Mouse (Mus musculus): ENCODE results near the gene Tmem88. TPM values are rescaled to one million over a fixed set of nuclear protein-coding genes. Genes with fewer than 3 reads are reported as not detected.

Tmem88 gene
- total and polyA plus RNA-seq, 2 experiments = 1.3 to 8.5 TPM

DNA sequence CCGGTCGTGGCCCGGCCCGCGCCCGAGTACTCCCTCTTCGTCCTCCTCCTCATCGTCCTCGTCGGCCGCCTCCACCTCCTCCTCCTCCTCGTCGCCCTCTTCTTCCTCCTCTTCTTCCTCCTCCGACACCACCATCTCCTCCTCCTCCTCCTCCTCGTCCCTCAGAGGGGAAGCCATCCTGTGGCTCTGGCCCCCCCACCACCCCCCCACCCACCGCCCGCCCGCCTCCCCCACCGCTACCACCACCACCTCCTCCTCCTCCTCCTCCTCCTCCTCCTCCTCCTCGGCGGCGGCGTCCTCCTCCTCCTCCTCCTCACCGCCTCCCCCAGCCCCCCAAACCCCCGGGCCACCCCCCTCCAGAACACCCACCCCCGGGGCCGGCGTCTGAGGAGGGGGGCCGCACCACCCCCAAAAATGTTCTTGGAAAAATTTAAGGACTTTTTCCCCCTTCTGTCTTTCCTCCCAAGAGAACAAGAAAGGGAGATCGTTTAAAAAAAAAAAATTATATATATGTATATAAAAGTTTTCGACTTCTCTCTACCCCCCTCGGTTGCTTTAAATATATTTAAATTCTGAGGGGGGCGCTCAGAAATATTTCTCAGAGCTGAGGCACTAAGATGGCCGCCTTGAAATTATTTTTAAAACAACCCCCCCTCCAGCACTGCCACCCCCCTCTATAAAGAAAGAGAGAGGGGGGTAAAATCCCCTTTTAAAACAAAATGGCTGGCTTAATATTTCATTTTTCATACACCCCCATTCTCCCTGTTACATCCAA lies 28.6 kb downstream of the Tmem88 start, which contains the start of gene Chd3:
Gene Chd3, minus strand, starts transcription at position 192 of the 775 bp plus-strand sequence.
- H3K9ac ChIP-seq (ENCODE audit: low read depth, low read length) = peak within 1 kb of the TSS; percentile 97
- no peak for TF ChIP-seq POLR2A (IDR thresholded peaks at IDR 0.05; ENCODE audit: extremely low read depth, insufficient read depth, low read length)
- TF ChIP-seq CTCF (IDR thresholded peaks at IDR 0.05; ENCODE audit: low read depth, low read length) = no peak
- H3K36me3 ChIP-seq (ENCODE audit: control insufficient read depth, insufficient read depth, low read length) = no peaks in the 10 kb centered on the region
- peak within 1 kb of the TSS; percentile 86 for H3K27ac ChIP-seq (replicated peaks; ENCODE audit: insufficient read depth, low read depth, low read length)
- peak within 1 kb of the TSS; percentile 81 for H3K4me3 ChIP-seq (ENCODE audit: insufficient read depth, low read depth, low read length)
- WGBS = 4% methylated on average over 20 of the region's 34 CpGs
- H3K79me2 ChIP-seq (ENCODE audit: control insufficient read depth, insufficient read depth, low read length) = no peaks in the 10 kb centered on the region; the same call in 1 of the 2 replicates
- H3K4me1 ChIP-seq (ENCODE audit: control insufficient read depth, insufficient read depth, low read length) = peaks cover 16% of the 10 kb centered on the region
- no peaks in the 10 kb centered on the region for H3K27me3 ChIP-seq (ENCODE audit: control insufficient read depth, insufficient read depth, low read length)
- no peak for DNase-seq (ENCODE audit: extremely low read depth, low read depth, low spot score)

- DNase-seq (ENCODE audit: extremely low read depth, low read depth, low spot score) = no peak
- Histone ChIP-seq H3K27ac (replicated peaks; ENCODE audit: insufficient read depth, low read depth, low read length) (peak overlapping the region; percentile 86), H3K9ac (ENCODE audit: low read depth, low read length) (peak overlapping the region; percentile 97), H3K27me3 (ENCODE audit: control insufficient read depth, insufficient read depth, low read length) (no peaks in the 10 kb centered on the region), H3K79me2 (ENCODE audit: control insufficient read depth, insufficient read depth, low read length) (peaks cover 2% of the 10 kb centered on the region; the same call in 1 of the 2 replicates), H3K36me3 (ENCODE audit: control insufficient read depth, insufficient read depth, low read length) (no peaks in the 10 kb centered on the region), H3K4me3 (ENCODE audit: insufficient read depth, low read depth, low read length) (peak overlapping the region; percentile 81), H3K4me1 (ENCODE audit: control insufficient read depth, insufficient read depth, low read length) (peaks cover 20% of the 10 kb centered on the region)
- TF ChIP-seq POLR2A (IDR thresholded peaks at IDR 0.05; ENCODE audit: extremely low read depth, insufficient read depth, low read length) (no peak), CTCF (IDR thresholded peaks at IDR 0.05; ENCODE audit: low read depth, low read length) (no peak)
- under 1% methylated on average over 82 of the region's 106 CpGs for WGBS
These were observed 29.4 kb downstream of the Tmem88 start for GRCm38 (mm10) chr11:69368356-69369214.

GRCm38 (mm10) chr11:69367616-69368355 lies 30.2 kb downstream of the Tmem88 start:
- Histone ChIP-seq H3K79me2 (ENCODE audit: control insufficient read depth, insufficient read depth, low read length) (peaks cover 5% of the 10 kb centered on the region; the same call in 1 of the 2 replicates), H3K27ac (replicated peaks; ENCODE audit: insufficient read depth, low read depth, low read length) (peak overlapping the region; percentile 84), H3K27me3 (ENCODE audit: control insufficient read depth, insufficient read depth, low read length) (no peaks in the 10 kb centered on the region), H3K9ac (ENCODE audit: low read depth, low read length) (peak overlapping the region; percentile 97), H3K4me1 (ENCODE audit: control insufficient read depth, insufficient read depth, low read length) (peaks cover 22% of the 10 kb centered on the region), H3K4me3 (ENCODE audit: insufficient read depth, low read depth, low read length) (peak overlapping the region; percentile 81), H3K36me3 (ENCODE audit: control insufficient read depth, insufficient read depth, low read length) (peaks cover 3% of the 10 kb centered on the region; the same call in 1 of the 2 replicates)
- WGBS = 3% methylated on average over 22 of the region's 22 CpGs
- TF ChIP-seq POLR2A (IDR thresholded peaks at IDR 0.05; ENCODE audit: extremely low read depth, insufficient read depth, low read length) (no peak), CTCF (IDR thresholded peaks at IDR 0.05; ENCODE audit: low read depth, low read length) (no peak)
- DNase-seq (ENCODE audit: extremely low read depth, low read depth, low spot score) = peak; percentile 53

DNA sequence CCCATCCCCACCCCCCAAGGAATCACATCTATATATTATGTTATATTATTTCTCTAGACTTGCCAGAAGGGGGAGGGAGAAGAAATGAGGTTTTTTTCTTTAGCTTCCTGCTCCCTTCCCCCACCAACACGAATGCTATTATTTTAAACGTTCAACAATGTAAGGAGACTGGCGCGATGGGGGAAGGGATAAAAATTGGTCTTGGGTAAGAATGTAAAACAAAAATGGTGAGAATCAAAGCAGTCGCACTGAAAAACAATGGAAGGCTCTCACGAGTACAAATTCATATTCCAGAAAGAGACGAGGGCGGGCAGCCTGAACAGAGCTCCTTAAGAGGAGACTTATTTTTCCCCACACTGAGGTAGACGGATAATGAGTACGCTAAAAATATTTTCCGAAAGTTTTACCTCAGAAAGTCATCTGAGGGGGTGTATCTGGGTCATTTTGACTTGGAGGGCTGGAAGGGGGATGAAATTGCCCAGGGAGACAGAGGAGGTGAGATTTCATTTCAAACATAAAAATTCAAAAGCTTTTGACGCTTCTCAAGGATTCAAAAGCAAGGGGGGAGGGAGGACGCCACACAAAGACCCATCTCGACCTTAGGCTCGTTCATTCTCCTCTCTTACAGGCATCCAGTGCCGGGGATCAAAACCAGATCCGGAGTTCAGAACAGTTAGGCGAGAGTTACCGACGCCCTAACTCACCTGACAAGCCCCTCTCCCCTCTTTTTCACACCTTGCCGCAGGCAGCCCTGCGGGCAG lies 31.0 kb downstream of the Tmem88 start:
- TF ChIP-seq POLR2A (IDR thresholded peaks at IDR 0.05; ENCODE audit: extremely low read depth, insufficient read depth, low read length) = no peak
- no peak for TF ChIP-seq CTCF (IDR thresholded peaks at IDR 0.05; ENCODE audit: low read depth, low read length)
- 1% methylated on average over 22 of the region's 22 CpGs for WGBS

More for the DNA sequence above, 31.0 kb downstream of the Tmem88 start:
- Histone ChIP-seq H3K79me2 (ENCODE audit: control insufficient read depth, insufficient read depth, low read length) (peaks cover 8% of the 10 kb centered on the region; the same call in 1 of the 2 replicates), H3K36me3 (ENCODE audit: control insufficient read depth, insufficient read depth, low read length) (peaks cover 9% of the 10 kb centered on the region; the same call in 1 of the 2 replicates), H3K4me3 (ENCODE audit: insufficient read depth, low read depth, low read length) (peak overlapping the region; percentile 13; the same call in 1 of the 2 replicates), H3K27ac (replicated peaks; ENCODE audit: insufficient read depth, low read depth, low read length) (peak overlapping the region; percentile 84), H3K4me1 (ENCODE audit: control insufficient read depth, insufficient read depth, low read length) (peaks cover 22% of the 10 kb centered on the region), H3K9ac (ENCODE audit: low read depth, low read length) (peak overlapping the region; percentile 62), H3K27me3 (ENCODE audit: control insufficient read depth, insufficient read depth, low read length) (no peaks in the 10 kb centered on the region)
- DNase-seq (ENCODE audit: extremely low read depth, low read depth, low spot score) = no peak
